Mouse (Mus musculus): ENCODE results near the gene Maf.

GRCm38 (mm10) chr8:115699151-115699550 lies 8.4 kb downstream of the Maf start:
- no peak for TF ChIP-seq CTCF (IDR thresholded peaks at IDR 0.05; ENCODE audit: low read depth, low read length)
- TF ChIP-seq POLR2A (IDR thresholded peaks at IDR 0.05; ENCODE audit: extremely low read depth, insufficient read depth, low read length), result no peak

Measured in liver, adult 2 months (tissue).